Mouse (Mus musculus) forebrain, embryonic 10.5 days (tissue): Measurements from ENCODE around the gene Trcg1. TPM values are rescaled to one million over a fixed set of nuclear protein-coding genes. Genes with fewer than 3 reads are reported as not detected.
"Not testable (repeated sequence)": the region's sequence is repeated elsewhere in the genome, so short reads cannot be mapped to it uniquely, and the experiment has no call there.

Experiments used
- DNase-seq: peaks from one replicate; pipeline ENCODE4 v3.0.0-alpha.2; 2017; ENCODE audit warnings: low spot score; ENCODE audit errors: extremely low spot score
- H3K27ac ChIP-seq: fragments of 300-500 bp; sonication (generic); 2 replicates; pipeline ENCODE4 v1.5.1; 2016; ENCODE audit warnings: mild to moderate bottlenecking
- H3K27me3 ChIP-seq: fragments of 300-500 bp; sonication (generic); 2 replicates; pipeline ENCODE4 v1.6.1; 2016; ENCODE audit warnings: mild to moderate bottlenecking; ENCODE audit not compliant: poor library complexity, severe bottlenecking
- H3K36me3 ChIP-seq: fragments of 300-500 bp; sonication (generic); replicated peaks from 2 replicates; pipeline ENCODE4 v1.6.1; 2016; ENCODE audit warnings: mild to moderate bottlenecking, moderate library complexity
- H3K4me1 ChIP-seq: fragments of 300-500 bp; sonication (generic); 2 replicates; pipeline ENCODE4 v1.6.1; 2016
- H3K4me3 ChIP-seq: fragments of 300-500 bp; sonication (generic); 2 replicates; pipeline ENCODE4 v1.5.1; 2016; ENCODE audit warnings: mild to moderate bottlenecking, moderate library complexity
- H3K9me3 ChIP-seq: fragments of 300-500 bp; sonication (generic); 2 replicates; pipeline ENCODE4 v1.6.1; 2016; ENCODE audit warnings: mild to moderate bottlenecking, moderate library complexity
- WGBS: fragments of 180-500 bp; shearing (Covaris S2); methylation state at CpG from one replicate; pipeline ENCODE4 v1.1.7; 2016; 5-methylcytosine and 5-hydroxymethylcytosine counted together
- polyA plus RNA-seq: library from polyadenylated mRNA; unstranded; fragments of >200 nt; fragmentation: Nextera tagmentation; extraction: Ambion mirVana; gene quantifications from 2 replicates; pipeline ENCODE4 v1.2.1, GENCODE M21; 2016

Gene Trcg1
- polyA plus RNA-seq, 1 experiment from 2014 or later: 0.05 TPM

DNA sequence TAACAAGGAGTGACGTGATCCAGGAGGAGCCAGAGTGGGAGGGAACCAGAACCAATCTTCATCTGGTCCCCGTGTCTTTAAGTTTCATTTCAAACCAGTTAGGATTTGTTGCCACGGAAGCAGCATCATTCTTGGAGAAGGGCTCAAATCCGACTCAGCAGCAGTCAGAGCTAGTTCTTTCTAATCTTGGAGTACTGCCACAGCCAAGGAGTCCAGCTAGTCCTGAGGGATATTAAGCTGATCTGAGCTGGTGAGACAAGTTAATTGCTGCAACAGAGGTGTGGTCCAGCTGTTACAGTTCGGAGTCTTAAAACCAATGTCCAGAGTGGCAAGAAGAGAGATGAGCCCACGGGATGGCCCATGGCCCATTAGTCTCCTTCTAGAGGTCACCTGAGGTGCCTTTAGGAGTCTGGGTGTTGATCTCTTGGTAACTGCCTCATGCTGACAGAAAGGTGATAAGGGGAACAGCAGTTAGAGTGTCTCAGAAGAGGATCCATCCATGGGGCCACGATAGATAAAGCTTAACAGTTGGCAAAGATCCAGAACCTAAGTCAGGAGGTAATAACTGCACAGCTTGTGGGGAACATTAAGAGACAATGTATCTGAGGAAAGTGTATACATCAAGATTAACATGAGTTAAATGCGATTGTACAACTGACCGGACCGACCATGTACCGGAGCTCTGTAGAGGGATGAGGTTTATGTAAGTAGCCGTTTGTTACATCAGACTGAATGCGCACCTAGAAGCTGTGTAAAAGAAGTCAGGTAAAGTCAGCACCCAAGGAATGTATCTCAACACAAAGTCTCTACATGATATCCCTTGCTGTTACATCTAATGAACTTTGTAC is 10.4 kb upstream of the Trcg1 start:
- no peak for DNase-seq
- H3K4me1 ChIP-seq: peaks cover 7% of the 10 kb centered on the region
- no peaks in the 10 kb centered on the region for H3K27me3 ChIP-seq
- WGBS: 87% methylated on average over 13 of the region's 13 CpGs
- H3K27ac ChIP-seq: no peak overlapping the region
- H3K36me3 ChIP-seq: no peaks in the 10 kb centered on the region
- H3K4me3 ChIP-seq: no peak overlapping the region
- no peaks in the 10 kb centered on the region for H3K9me3 ChIP-seq

GRCm38 (mm10) chr9:57226628-57227122 is 9.7 kb upstream of the Trcg1 start:
- not testable (repeated sequence) for H3K27me3 ChIP-seq, DNase-seq, H3K4me1 ChIP-seq, H3K27ac ChIP-seq, H3K4me3 ChIP-seq, H3K9me3 ChIP-seq, H3K36me3 ChIP-seq
- 89% methylated on average over 6 of the region's 6 CpGs for WGBS

- no peak overlapping the region for H3K27ac ChIP-seq
- no peak overlapping the region for H3K4me3 ChIP-seq
- 68% methylated on average over 5 of the region's 5 CpGs for WGBS
- DNase-seq: no peak
- H3K9me3 ChIP-seq: no peaks in the 10 kb centered on the region
- no peaks in the 10 kb centered on the region for H3K36me3 ChIP-seq
- no peaks in the 10 kb centered on the region for H3K27me3 ChIP-seq
- H3K4me1 ChIP-seq: peaks cover 7% of the 10 kb centered on the region
These were observed 9.2 kb upstream of the Trcg1 start for GRCm38 (mm10) chr9:57227203-57227602.

- Histone ChIP-seq H3K4me1 (peaks cover 7% of the 10 kb centered on the region), H3K27ac (no peak overlapping the region), H3K36me3 (no peaks in the 10 kb centered on the region), H3K9me3 (no peaks in the 10 kb centered on the region), H3K4me3 (no peak overlapping the region), H3K27me3 (no peaks in the 10 kb centered on the region)
- WGBS: 81% methylated on average over 4 of the region's 4 CpGs
- DNase-seq: no peak
These were observed 8.2 kb upstream of the Trcg1 start for GRCm38 (mm10) chr9:57228186-57228585.

GRCm38 (mm10) chr9:57229726-57230125 is 6.6 kb upstream of the Trcg1 start:
- WGBS: 87% methylated on average over 4 of the region's 4 CpGs
- DNase-seq: no peak
- H3K27me3 ChIP-seq: no peaks in the 10 kb centered on the region

DNA sequence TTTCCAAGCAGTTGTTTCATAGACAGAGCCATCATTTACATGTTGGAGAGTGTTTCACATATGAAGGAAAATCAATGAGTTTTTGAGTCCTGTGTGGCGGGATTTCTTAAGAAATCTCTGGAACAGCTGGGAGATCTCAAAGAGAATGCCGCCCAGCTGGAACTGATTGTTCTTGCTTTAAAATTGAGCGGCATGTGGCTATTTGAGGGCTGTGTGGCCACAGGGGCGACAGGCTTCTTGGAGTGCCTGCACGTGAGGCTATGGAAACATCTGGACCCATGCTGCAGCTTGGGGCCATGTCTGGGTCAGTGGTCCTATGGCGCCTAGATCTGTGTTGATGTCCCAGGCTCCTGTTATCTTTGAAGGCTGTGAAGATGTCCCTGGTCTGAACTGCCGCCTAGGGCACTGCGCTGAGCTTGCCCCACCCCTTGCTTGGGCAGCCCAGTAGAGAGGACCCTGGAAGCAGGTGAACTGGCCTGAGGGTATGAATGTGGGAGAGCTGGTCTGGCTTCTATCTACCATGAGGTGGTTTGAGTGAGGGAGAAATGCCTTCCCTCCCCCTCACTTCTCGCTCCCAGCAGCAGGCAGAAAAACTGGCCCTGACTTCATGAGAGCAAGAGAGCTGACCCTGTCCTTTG is 6.1 kb upstream of the Trcg1 start:
- H3K4me3 ChIP-seq: no peak overlapping the region
- no peaks in the 10 kb centered on the region for H3K9me3 ChIP-seq
- WGBS: 67% methylated on average over 9 of the region's 9 CpGs
- no peaks in the 10 kb centered on the region for H3K36me3 ChIP-seq
- peaks cover 7% of the 10 kb centered on the region for H3K4me1 ChIP-seq
- H3K27ac ChIP-seq: no peak overlapping the region
- DNase-seq: no peak
- H3K27me3 ChIP-seq: no peaks in the 10 kb centered on the region

More at GRCm38 (mm10) chr9:57229726-57230125, 6.6 kb upstream of the Trcg1 start:
- H3K4me3 ChIP-seq: no peak overlapping the region
- peaks cover 7% of the 10 kb centered on the region for H3K4me1 ChIP-seq
- H3K27ac ChIP-seq: no peak overlapping the region
- no peaks in the 10 kb centered on the region for H3K9me3 ChIP-seq
- H3K36me3 ChIP-seq: no peaks in the 10 kb centered on the region

DNA sequence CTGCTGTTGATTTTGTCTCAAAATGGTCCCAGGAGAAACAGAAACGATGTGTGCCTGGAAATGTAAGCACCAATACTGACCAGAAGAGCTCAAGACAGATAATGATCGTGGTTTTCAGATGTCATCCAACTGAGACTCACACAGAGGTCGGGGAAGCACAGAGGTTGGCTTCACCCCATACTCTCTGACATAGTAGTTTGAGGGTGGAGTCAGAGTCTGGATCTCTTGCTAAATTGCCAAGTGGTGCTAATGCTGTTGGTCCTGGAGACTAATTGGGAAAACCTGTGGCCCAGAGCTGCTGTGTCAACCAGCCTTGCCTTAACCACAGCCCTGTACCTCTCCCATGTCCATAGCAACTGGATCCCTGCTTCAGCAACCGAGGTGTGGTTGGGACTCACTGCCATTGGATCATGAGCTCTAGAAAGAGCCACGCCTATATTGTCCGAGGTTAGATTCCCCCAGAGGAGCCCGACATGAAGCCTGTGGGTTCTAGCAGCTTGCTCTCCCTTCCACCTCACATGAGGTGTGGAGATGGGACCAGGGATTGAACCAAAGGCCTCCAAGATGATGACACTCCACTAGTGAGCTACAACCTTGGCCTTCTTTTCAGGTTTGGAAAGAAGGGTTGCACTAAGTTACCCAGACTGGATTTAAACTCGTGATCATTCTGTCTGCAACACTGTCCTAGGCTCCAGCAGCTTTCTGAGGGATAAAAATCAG is 4.7 kb upstream of the Trcg1 start:
- H3K4me3 ChIP-seq: no peak overlapping the region
- no peaks in the 10 kb centered on the region for H3K27me3 ChIP-seq
- WGBS: 82% methylated on average over 8 of the region's 8 CpGs
- no peak for DNase-seq
- no peak overlapping the region for H3K27ac ChIP-seq
- peaks cover 7% of the 10 kb centered on the region for H3K4me1 ChIP-seq
- no peaks in the 10 kb centered on the region for H3K9me3 ChIP-seq
- H3K36me3 ChIP-seq: no peaks in the 10 kb centered on the region

- 94% methylated on average over 5 of the region's 5 CpGs for WGBS
These were observed 3.9 kb upstream of the Trcg1 start for GRCm38 (mm10) chr9:57232341-57232940.

DNA sequence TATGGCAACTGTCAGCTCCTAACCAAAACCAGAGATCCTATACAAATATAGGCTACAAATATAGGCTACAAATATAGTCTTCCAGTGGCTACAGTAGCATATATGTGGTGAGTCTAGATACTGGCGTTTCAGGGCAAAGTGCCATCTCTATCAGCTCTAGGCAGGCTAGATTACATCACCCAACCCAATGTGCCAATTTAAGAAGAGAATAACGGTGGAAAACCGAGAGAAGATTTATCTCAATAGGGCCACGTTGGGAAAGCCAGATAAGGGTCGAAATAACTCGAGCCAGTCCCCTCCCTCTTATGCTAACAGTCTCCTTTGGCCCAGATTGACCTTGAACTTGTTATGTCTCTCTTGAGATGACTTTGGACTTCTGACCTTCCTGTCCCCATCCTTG is 3.2 kb upstream of the Trcg1 start:
- no peak for DNase-seq
- H3K9me3 ChIP-seq: no peaks in the 10 kb centered on the region
- H3K27me3 ChIP-seq: no peaks in the 10 kb centered on the region
- H3K4me1 ChIP-seq: peaks cover 7% of the 10 kb centered on the region
- no peak overlapping the region for H3K27ac ChIP-seq
- WGBS: 85% methylated on average over 6 of the region's 6 CpGs
- no peak overlapping the region for H3K4me3 ChIP-seq
- H3K36me3 ChIP-seq: no peaks in the 10 kb centered on the region

More at GRCm38 (mm10) chr9:57232341-57232940, 3.9 kb upstream of the Trcg1 start:
- H3K4me3 ChIP-seq: no peak overlapping the region
- peaks cover 7% of the 10 kb centered on the region for H3K4me1 ChIP-seq
- H3K27me3 ChIP-seq: no peaks in the 10 kb centered on the region
- H3K9me3 ChIP-seq: no peaks in the 10 kb centered on the region
- no peak overlapping the region for H3K27ac ChIP-seq
- no peaks in the 10 kb centered on the region for H3K36me3 ChIP-seq
- DNase-seq: no peak

DNA sequence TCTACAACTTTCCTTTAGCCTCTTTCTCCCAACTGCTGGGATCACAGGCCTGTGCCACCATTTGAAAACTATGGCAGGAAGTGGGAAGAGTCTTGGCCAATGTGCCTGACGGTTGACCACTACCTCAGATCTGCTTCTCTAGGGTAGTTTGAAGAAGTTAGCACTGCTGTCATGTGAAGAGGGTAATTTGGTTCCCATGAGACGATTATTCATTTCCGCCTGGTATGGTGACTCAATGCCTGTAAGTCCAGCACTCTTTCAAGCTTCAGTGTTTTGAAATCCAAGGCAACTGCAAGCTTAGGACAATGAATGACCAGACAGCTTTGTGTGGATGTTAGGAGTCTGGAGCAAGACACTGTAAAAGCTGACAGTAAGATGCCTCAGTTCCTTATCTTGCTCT is 2.6 kb upstream of the Trcg1 start:
- no peak for DNase-seq
- peaks cover 7% of the 10 kb centered on the region for H3K4me1 ChIP-seq
- WGBS: 83% methylated on average over 3 of the region's 3 CpGs

DNA sequence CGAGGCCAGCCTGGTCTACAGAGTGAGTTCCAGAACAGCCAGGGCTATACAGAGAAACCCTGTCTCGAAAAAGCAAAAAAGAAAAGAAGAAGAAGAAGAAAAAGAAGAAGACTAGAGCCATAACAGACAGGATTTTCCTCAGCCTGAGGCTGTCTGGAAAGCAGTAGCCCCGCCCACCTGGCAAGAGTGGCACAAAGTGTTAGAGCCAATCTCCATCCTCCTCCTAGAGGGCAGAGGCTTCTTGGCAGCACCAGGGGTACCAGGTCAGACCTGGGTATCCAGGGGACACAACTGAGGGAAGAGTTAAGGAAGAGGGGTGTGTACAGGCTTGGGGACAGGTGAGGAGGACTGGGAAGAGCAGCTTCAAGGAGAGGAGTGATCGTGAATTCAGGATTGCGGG is 1.3 kb downstream of the Trcg1 start:
- 84% methylated on average over 5 of the region's 5 CpGs for WGBS
- Histone ChIP-seq H3K4me1 (0 out of 2 replicates have a peak, but pooled peaks cover 5% of the 10 kb centered on the region), H3K4me3 (no peak overlapping the region), H3K9me3 (no peaks in the 10 kb centered on the region), H3K27me3 (no peaks in the 10 kb centered on the region), H3K27ac (no peak overlapping the region), H3K36me3 (no peaks in the 10 kb centered on the region)
- no peak for DNase-seq

More for the DNA sequence above, 2.6 kb upstream of the Trcg1 start:
- H3K27ac ChIP-seq: no peak overlapping the region
- no peaks in the 10 kb centered on the region for H3K36me3 ChIP-seq
- no peaks in the 10 kb centered on the region for H3K27me3 ChIP-seq
- no peak overlapping the region for H3K4me3 ChIP-seq
- no peaks in the 10 kb centered on the region for H3K9me3 ChIP-seq

- H3K36me3 ChIP-seq: no peaks in the 10 kb centered on the region
- 0 out of 2 replicates have a peak, but pooled peaks cover 5% of the 10 kb centered on the region for H3K4me1 ChIP-seq
- no peaks in the 10 kb centered on the region for H3K9me3 ChIP-seq
- H3K4me3 ChIP-seq: no peak overlapping the region
- no peak for DNase-seq
- WGBS: 89% methylated on average over 2 of the region's 2 CpGs
- no peaks in the 10 kb centered on the region for H3K27me3 ChIP-seq
- H3K27ac ChIP-seq: no peak overlapping the region
These were observed 1.9 kb downstream of the Trcg1 start for GRCm38 (mm10) chr9:57238220-57238619.
